Mouse (Mus musculus) limb, embryonic 14.5 days (tissue): ENCODE results near the gene Agtpbp1. TPM values are rescaled to one million over a fixed set of nuclear protein-coding genes. Genes with fewer than 3 reads are reported as not detected.
"Not testable (repeated sequence)": the region's sequence is repeated elsewhere in the genome, so short reads cannot be mapped to it uniquely, and the experiment has no call there.

ENCODE experiments used
- ATAC-seq: fragments of 200-750 bp; cut with Nextera tagmentation; 2 replicates; pipeline ENCODE4 v1.8.0; 2017; ENCODE audit warnings: low read depth, moderate number of reproducible peaks, moderate TSS enrichment; ENCODE audit not compliant: low FRiP score
- DNase-seq: peaks from one replicate; pipeline ENCODE4 v3.0.0-alpha.2; 2015; ENCODE audit warnings: low spot score
- H3K27ac ChIP-seq: fragments of 300-500 bp; sonication (generic); replicated peaks from 2 replicates; pipeline ENCODE4 v1.5.1; 2014; ENCODE audit warnings: low read depth, mild to moderate bottlenecking, low read length, moderate library complexity, mixed read lengths
- H3K27me3 ChIP-seq: fragments of 300-500 bp; sonication (generic); 2 replicates; pipeline ENCODE4 v1.6.1; 2014; ENCODE audit warnings: low read length, mixed read lengths; ENCODE audit not compliant: control insufficient read depth, insufficient read depth
- H3K36me3 ChIP-seq: fragments of 300-500 bp; sonication (generic); 2 replicates; pipeline ENCODE4 v1.6.1; 2014; ENCODE audit warnings: mild to moderate bottlenecking, low read length, moderate library complexity, mixed read lengths; ENCODE audit not compliant: control insufficient read depth, insufficient read depth
- H3K4me1 ChIP-seq: fragments of 300-500 bp; sonication (generic); 2 replicates; pipeline ENCODE4 v1.6.1; 2014; ENCODE audit warnings: antibody characterized with exemption, low read length, mixed read lengths; ENCODE audit not compliant: control insufficient read depth, insufficient read depth
- H3K4me2 ChIP-seq: fragments of 300-500 bp; sonication (generic); replicated peaks from 2 replicates; pipeline ENCODE4 v1.6.1; 2014; ENCODE audit warnings: low read depth, mild to moderate bottlenecking, low read length, moderate library complexity; ENCODE audit not compliant: severe bottlenecking
- H3K4me3 ChIP-seq: fragments of 300-500 bp; sonication (generic); replicated peaks from 2 replicates; pipeline ENCODE4 v1.5.1; 2014; ENCODE audit warnings: low read length
- H3K9ac ChIP-seq: fragments of 300-500 bp; sonication (generic); 2 replicates; pipeline ENCODE4 v1.6.1; 2014; ENCODE audit warnings: mild to moderate bottlenecking, low read depth, low read length, moderate library complexity; ENCODE audit not compliant: severe bottlenecking
- H3K9me3 ChIP-seq: fragments of 300-500 bp; sonication (generic); 2 replicates; pipeline ENCODE4 v1.6.1; 2016; ENCODE audit warnings: low read length; ENCODE audit not compliant: control insufficient read depth
- POLR2A ChIP-seq: fragments of 200-500 bp; IDR thresholded peaks from 2 replicates; pipeline ENCODE4 v1.8.0; 2012; ENCODE audit warnings: inconsistent platforms, mild to moderate bottlenecking, moderate library complexity, borderline replicate concordance; ENCODE audit not compliant: insufficient read depth, insufficient read length; ENCODE audit errors: extremely low read depth
- WGBS: fragments of 180-500 bp; shearing (Covaris S2); extraction: QIAGEN DNeasy Blood & Tissue Kit; methylation state at CpG from one replicate; pipeline ENCODE4 v1.1.7; 2014; 5-methylcytosine and 5-hydroxymethylcytosine counted together
- polyA plus RNA-seq, 2 experiments: library from polyadenylated mRNA; depleted of rRNA in 1 of 2; stranded (reverse) in 1 of 2; unstranded in 1 of 2; fragments of >200 nt; fragmentation: Nextera tagmentation in 1 of 2; extraction: Ambion mirVana in 1 of 2; gene quantifications; 2 replicates each; pipeline versions ENCODE4 v1.2.1 to v1.2.3; 2012 to 2014

Agtpbp1 gene
- polyA plus RNA-seq, 2 experiments, result 13.9 to 16.5 TPM

DNA sequence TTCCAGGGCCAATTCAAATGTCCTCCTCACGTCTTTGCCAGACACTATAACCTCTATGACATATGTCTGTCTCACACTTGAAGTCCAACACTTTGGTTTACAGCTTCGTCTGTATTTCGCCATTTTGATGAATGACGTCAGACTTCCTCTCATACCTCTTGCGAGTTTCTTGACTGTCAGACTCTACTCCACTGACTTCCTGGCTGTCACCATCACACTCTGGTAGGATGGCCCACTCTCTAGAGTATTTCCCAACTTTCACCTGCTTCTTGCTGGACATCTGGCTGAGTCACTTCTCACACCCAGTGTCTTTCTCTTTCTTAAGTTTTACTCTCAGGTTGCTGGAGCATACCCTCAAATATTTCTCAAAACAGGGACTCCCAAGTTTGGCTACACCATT is 98.8 kb downstream of the Agtpbp1 start:
- 84% methylated on average over 5 of the region's 5 CpGs for WGBS
- DNase-seq (no peak), ATAC-seq (no peak)
- TF ChIP-seq POLR2A, result no peak
- Histone ChIP-seq H3K9me3 (no peaks in the 10 kb centered on the region), H3K27me3 (no peaks in the 10 kb centered on the region), H3K4me3 (no peak overlapping the region), H3K36me3 (no peaks in the 10 kb centered on the region), H3K4me2 (no peak overlapping the region), H3K27ac (no peak overlapping the region), H3K9ac (no peak overlapping the region), H3K4me1 (no peaks in the 10 kb centered on the region)

DNA sequence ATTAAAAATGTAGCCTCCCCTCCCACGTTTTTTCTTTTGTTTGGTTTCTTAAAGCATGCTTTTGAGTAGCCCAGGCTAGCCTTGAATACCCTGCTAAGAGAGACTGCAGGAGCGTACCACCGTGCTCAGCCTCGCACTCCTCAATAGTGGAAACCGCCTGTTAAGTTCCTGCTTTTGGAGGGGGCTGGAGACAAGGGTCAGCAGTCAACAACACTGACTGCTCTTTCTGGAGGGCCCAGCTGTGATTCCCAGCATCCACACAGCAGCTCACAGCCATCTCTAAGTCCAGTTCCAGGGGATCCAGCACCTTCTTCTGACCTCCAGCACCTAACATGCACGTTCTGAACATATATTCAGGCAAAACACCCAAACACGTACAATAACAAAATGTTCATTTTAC is 99.6 kb downstream of the Agtpbp1 start:
- Histone ChIP-seq H3K4me1 (no peaks in the 10 kb centered on the region), H3K36me3 (no peaks in the 10 kb centered on the region), H3K27me3 (no peaks in the 10 kb centered on the region), H3K27ac (no peak overlapping the region), H3K9ac (no peak overlapping the region), H3K4me3 (no peak overlapping the region), H3K4me2 (no peak overlapping the region), H3K9me3 (no peaks in the 10 kb centered on the region)
- DNase-seq (no peak), ATAC-seq (no peak)
- 86% methylated on average over 7 of the region's 7 CpGs for WGBS
- TF ChIP-seq POLR2A, result no peak

DNA sequence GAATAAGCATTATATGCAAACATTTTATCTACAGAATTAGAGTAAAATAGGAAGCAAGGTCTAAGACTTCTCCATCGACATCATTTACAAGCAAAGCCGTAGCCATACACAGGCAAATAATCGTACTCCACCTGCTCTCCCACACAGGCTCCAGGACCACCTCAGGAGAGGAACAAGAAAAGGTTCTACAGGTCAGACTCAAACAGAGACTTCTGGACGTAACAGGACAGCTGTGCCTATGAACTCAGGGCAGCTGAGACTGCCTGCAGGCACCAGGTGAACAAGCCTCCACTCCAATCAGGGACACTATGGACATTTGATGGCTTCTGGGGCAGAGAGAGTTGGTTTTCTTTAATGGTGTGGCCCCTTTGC is 103.6 kb downstream of the Agtpbp1 start:
- H3K27ac ChIP-seq, result no peak overlapping the region
- DNase-seq (no peak), ATAC-seq (no peak)
- no peaks in the 10 kb centered on the region for H3K9me3 ChIP-seq
- no peaks in the 10 kb centered on the region for H3K4me1 ChIP-seq
- no peak overlapping the region for H3K4me2 ChIP-seq
- WGBS, result 80% methylated on average over 4 of the region's 4 CpGs
- no peak overlapping the region for H3K4me3 ChIP-seq
- TF ChIP-seq POLR2A, result no peak
- H3K27me3 ChIP-seq, result no peaks in the 10 kb centered on the region
- H3K36me3 ChIP-seq, result 0 out of 2 replicates have a peak, but pooled peaks cover 5% of the 10 kb centered on the region
- H3K9ac ChIP-seq, result no peak overlapping the region

DNA sequence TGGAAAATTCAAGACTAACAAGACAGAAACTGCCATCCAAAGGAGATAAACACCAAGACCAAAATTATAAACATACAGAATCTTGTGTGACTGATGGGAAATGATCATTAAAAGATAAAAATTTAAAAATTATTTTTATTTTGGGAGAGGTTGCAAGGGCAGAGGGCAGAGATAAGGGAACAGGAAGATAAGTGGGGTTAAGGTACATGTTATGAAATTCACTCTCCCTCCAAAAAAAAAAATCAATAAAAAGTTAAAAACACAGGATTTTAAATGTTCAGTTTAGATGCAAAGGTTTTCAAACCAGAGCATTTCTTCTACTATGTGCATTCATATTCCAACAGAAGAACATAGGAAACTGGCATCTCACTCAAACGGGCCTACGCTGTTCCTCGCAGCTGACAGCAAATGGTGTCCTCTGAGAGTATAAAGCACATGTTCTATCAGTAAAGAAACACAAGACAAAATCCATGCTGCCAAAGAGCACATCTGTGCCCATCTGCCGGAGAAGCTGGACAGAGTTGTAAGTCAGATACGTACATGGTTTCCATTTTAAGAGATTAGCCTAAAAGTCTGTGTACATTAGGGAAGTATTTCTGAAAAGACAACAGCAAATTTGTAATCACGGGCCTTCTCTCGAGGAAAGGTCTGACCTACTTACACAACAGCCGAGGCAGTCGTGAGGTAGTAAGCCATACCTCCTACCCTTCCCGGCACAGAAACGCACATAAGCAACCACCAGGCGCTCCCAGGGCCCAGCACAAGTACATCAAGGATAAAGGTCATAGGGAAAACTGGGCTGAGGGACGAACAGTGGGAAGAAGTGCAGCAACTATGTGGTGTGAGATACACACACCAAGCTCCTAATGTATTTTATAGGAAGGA is 104.2 kb downstream of the Agtpbp1 start:
- H3K27ac ChIP-seq, result no peak overlapping the region
- H3K4me2 ChIP-seq, result no peak overlapping the region
- H3K36me3 ChIP-seq, result 0 out of 2 replicates have a peak, but pooled peaks cover 7% of the 10 kb centered on the region
- 90% methylated on average over 13 of the region's 13 CpGs for WGBS
- H3K9me3 ChIP-seq, result no peaks in the 10 kb centered on the region
- ATAC-seq (no peak), DNase-seq (no peak)
- H3K4me1 ChIP-seq, result no peaks in the 10 kb centered on the region
- no peak overlapping the region for H3K9ac ChIP-seq
- H3K4me3 ChIP-seq, result no peak overlapping the region
- no peak for TF ChIP-seq POLR2A
- H3K27me3 ChIP-seq, result no peaks in the 10 kb centered on the region

DNA sequence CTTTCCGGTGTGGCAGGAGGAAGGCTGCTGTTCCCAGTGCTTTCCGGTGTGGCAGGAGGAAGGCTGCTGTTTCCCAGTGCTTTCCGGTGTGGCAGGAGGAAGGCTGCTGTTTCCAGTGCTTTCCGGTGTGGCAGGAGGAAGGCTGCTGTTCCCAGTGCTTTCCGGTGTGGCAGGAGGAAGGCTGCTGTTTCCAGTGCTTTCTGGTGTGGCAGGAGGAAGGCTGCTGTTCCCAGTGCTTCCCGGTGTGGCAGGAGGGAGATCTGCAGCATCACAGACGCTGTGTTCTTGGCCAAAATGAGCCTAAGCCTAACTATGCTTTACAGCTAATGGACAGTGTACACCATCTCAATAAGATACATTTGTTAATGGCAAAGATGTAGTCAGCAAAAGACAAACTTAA is 107.1 kb downstream of the Agtpbp1 start:
- H3K4me3 ChIP-seq, H3K9ac ChIP-seq, H3K4me2 ChIP-seq, H3K36me3 ChIP-seq, H3K4me1 ChIP-seq, H3K9me3 ChIP-seq, DNase-seq, H3K27ac ChIP-seq, H3K27me3 ChIP-seq, ATAC-seq: not testable (repeated sequence)
- 62% methylated on average over 6 of the region's 7 CpGs for WGBS
